Mouse (Mus musculus): ENCODE data around the gene Fads3.

Gene Fads3

DNA sequence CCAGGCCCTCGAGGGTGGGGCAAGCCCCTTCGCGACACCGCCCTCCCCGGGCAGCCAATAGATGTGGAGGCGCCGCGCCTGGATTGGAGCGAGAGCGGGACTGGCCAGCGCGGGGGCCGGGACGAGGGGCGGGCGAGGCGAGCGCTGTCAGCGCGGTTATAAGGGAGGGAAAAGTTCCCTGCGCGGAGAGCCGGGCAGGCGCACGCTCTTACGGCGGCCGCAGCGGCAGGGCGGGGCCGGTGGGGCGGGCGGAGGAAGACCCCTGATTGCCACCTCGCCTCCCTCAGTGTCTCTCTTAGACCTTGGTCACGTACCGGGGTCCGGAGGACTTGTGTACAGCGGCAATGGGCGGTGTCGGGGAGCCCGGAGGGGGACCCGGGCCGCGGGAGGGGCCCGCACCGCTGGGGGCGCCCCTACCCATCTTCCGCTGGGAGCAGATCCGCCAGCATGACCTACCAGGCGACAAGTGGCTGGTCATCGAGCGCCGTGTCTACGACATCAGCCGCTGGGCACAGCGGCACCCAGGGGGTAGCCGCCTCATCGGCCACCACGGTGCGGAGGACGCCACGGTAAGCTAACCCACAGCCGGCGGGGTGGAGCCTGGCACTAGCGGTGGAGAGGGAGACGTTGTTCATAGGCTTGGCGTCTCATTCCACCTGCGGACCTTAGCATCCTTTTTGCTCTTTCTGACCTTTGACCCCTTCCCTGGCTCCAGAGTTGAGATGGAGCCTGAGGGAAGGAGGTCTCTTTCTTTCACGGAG, at the start of gene Fads3:
Gene Fads3, plus strand, starts transcription at position 182 of the 761 bp plus-strand sequence.
- peak; percentile 33 to 46 for DNase-seq

DNA sequence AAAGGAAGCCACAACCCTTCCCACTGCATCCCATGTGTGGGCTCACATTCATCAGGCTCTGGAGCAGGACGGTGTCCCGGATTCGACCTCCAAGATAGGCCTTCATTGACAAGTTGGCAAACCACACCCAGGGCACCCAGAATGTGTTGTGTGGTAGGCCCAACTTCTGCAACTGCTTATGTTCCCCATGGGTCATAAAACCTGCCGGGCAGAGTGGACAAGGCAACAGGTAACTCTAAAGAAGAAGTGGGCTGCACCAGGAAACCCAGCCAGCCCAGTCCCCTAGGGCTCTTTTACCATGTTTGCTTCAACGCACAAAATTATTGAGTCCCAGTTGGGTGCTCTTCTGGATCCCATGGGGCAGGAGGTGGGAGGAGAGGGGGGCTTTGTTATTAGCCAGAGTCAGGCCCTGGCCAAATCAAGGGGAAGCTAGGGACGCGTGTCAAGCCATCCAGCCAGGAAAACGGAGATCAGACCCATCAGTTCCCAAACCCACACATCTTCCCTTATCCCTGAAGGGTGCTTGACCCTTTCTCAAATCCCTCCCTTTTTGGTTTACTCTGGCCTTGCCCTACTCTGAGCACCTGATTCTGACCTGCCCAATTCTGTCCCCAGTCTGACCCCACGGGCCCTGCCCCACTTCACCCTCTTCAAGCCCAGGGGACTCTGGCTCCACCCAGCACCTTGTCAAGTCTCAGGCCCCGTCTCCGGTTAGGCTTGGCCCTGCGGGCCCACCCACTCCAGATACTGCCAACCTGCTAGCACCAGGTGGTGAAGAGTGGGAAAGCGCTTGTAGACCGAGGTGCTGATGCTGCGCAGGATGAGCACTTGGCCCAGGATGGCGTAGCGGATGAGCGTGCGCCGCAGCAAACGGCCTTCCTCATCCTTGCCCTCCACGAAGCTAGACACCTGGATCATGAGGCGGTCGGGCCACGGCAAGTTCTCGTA, 49.1 kb upstream of the Fads3 start:
- no peak for DNase-seq

DNA sequence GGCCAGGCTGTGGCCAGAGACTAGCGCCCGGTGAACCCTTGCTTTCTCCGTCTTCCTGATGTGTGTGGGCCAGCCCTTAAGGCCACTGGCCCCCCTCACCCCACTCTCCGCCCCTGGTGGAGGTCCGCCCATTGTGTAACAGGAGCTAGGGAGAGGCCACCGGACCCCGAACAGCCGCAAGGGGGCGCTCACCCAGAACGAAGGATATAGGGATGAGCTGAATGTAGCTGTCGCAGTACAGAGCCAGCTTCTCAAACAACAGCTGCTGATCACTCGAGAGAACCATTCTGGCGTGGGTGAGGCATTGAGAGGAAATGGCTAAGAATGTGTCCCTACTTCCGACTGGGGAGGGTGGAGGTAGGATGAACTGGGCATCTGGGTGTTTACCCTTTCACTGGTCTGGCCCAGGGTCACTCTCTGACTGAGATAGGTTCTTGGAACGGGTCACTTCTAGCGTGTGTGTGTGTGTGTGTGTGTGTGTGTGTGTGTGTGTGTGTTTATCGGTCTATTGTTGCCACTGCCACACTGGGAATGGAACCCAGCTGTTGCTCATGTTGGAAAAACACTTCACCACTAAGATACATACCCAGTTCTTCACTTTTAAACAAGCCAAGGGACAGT, 48.2 kb upstream of the Fads3 start:
- DNase-seq, result peak; percentile 57 to 79

DNA sequence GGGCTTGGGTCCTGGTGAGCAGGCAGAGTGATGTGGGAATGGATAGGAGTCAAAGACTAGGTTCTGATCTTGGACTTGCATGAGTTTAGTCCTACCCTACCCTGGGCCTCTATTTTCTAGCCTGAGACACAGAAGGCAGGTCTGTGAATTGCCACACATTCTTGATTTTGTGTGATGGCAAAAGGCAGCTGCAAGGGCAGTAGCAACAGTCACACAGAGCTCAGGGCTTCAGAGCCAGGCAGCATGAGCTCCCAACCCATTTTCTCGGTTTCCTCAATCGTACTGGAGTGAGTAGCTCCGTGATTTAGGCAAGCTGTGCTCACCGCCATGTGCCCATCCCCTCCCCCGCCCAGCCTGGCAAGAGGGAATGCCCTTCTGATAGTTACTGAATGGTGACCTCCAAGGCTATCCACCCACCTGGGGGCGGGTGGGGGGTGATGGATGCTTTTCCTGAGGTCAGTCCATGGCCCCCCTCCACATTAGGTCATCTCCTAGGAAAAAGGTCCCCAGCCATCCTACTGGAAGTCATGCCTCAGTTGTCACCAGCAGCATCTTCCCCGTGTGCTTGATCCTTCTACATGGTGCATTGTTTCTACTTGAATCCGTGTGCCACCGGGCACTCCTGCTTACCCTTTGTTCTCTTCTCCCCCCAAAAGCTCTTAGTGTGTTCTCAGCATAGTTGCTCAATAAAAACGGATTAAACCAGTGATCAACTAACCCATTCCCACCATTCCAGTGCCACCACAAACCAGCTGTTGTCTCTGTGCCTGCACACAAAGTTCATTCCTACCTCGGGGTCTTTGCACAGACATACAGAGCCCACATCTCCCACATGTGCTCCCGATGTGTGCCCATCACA, 43.9 kb upstream of the Fads3 start:
- no peak for DNase-seq

DNA sequence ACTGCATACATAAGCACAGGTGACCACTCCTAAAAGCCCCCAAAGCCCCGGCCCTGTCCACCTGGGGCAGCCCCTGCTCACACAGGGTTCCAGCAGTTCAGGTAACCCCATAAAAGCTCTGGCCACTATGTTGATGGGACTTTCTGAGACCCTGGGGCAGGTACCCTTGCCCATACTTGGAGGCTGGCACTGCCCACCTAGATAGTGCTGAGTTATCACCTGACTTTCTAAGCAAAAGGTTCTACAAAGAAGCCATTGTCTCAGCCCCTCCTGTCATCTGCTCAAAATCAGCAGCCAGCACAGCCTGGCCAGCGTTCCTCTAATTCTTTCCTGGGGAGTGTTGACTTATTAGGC, 43.3 kb upstream of the Fads3 start:
- DNase-seq, result no peak

DNA sequence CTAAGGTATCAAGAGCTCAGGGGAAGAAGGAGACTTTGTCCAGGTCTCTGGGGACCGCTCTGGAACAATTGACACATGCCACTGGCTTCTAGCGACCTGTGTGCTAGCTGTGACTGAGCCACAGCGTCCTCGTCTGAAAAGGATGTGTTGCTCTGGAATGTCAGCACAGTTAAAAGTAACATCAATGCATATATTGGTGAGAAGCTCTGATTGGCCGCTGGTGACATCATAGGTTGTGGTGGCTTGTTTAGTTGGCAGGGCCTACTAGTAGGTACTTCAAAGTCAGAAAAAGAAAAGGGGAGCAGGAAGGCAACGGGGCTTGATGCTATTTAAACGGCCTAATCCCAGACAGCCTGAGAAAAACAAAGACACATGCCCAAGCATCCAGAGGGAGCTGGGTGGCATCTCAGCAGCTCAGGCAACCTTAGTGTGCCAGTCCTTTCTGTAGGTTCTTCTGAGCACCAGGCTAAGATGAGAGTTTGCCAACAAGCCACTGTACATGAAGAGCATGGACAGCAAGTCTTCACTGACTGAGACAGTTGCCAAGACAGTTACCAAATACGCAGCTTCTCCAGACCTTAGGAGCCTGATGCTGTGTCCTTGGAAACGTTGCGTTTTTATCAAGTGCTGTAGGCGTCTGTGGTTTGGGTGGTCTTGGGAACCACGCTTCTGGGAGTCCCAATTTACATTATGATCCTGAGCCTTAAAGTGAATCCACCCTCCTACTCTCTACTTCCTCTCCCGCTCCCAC, 42.5 kb upstream of the Fads3 start:
- no peak for DNase-seq

DNA sequence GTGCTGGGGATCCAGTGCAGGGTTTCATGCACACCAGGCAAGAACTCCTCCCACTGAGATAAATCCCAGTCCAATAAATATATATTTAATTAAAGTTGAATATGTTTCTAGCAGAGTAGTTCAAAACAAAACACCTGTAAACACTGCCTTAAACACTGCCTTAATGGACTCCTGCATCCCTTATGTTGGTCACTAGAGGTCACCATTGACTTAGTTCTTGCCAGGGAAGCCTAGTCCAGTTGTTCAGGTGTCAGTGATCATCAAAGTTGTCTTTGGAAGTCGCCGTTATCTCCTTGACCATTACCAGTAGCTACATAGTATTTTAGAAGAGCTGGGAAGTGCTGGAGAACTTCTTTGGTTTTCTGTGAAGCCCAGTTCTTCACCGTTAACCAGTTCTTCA, 41.0 kb upstream of the Fads3 start:
- no peak for DNase-seq

DNA sequence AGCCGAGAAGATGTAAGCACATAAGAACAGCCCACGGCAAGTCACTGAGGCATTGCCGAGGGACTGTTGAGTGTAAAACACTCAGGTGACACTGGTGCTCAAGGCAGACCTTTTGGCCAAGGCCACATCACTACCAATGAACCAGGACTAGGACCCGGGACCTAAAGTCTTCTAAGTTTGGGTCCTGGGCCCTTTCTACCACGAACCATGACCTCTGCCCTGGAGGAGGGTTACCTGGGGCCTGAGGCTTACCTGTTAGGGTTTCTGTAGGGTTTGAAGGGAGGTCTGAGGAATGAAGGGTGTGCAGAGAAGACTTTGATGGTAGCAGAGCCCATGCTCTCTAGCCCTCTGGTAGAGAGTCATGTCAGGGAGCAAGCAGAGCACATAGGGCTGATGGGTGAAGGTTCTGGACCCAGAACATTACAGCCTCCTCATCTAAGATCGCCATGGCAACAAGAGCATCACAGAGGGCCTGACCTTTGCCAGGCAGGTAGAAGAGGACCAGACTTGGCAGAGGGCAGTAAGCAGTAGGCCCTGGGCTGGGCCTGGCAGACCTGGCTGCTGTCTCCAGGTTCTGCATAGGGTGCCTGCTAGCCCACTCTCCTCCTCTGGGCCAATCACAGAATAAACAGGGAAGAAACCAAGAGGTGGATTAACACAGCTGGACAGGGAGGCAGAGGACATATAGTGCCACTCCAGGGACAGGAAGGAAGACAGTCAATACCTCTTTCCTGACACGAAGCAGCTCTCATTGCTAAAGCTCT, 40.0 kb upstream of the Fads3 start, which contains the start of the genes Best1 and Rab3il1:
Gene Best1, minus strand, starts transcription at position 428 of the 764 bp plus-strand sequence.
Gene Rab3il1, plus strand, starts transcription at position 464 of the 764 bp plus-strand sequence.
- no peak for DNase-seq

DNA sequence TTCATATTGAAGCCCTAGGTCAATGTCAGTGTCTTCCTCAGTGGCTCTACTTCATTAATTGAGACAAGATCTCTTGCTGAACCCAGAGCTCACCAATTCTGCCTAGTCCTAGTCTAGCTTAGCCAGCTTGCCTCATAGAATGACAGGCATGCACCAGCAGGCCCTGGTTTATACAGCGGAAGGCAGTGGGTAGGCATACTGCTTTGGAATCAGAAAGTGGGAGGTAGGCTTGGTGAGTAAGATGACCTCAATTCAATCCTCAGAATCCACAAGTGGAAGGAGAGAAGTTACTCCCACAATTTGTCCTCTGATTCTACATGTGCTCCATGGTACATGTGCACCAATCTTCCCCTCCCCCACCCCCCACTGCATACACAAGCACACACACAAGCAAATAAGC, 37.7 kb upstream of the Fads3 start:
- no peak for DNase-seq

DNA sequence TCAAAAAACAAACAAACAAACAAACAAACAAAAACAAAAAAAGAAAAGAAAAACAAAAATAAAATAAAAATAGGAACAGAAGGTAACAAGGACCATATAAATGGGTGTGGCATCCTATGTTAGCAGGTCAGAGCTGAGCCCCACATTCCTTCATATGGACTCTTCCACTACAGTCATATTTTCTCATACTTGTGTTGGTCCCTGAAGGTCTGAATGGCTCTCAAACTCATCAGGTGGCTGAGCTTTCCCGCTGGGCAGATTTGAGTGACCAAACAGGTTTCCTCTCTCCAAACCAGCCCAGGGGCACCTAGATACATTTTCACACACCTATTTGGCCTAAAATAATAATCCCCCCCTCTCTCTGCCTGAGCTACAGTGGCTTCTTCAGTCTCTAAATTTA, 30.0 kb upstream of the Fads3 start:
- DNase-seq, result no peak

DNA sequence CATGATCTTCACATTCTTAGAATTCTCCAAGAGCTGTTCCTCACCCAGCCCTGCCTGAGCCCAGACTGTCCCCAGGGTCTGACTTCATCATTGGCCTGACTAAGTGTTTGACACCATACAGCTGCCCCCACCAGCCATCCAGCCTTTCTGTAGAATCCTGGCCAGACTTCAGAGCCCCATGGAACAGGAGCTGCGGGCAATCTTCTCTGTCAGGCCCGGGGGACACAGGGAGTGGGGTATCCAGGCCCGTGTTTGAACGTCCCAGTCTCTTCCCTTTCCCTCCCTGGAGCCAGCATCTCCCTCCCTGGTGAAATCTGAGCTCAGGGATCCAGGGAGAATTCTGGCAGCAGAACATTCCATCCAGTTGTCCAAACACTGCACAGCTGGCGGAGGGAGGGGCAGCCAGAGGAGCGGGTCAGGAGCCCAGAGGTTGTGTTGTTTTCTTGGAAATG, 28.5 kb upstream of the Fads3 start:
- no peak for DNase-seq

DNA sequence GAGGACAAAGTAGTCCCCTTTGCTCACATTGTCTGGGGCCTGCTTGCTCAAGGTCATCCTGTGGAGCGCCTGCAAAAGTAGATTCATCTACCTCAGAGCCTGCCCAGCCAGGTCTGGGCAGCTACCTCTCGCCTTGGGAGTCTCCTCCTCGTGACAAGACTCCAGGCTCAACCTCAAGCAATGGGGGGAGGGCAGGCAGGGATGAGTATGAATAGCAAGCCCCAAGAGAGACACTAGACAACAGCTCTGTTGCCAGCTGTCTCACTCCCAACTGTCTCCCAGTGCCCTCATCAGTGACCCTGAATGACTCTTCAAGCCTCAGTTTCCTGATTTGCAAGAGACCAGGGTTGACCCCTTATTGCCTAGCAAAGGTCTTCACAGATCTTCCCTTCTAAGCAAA, 28.0 kb upstream of the Fads3 start:
- no peak for DNase-seq

DNA sequence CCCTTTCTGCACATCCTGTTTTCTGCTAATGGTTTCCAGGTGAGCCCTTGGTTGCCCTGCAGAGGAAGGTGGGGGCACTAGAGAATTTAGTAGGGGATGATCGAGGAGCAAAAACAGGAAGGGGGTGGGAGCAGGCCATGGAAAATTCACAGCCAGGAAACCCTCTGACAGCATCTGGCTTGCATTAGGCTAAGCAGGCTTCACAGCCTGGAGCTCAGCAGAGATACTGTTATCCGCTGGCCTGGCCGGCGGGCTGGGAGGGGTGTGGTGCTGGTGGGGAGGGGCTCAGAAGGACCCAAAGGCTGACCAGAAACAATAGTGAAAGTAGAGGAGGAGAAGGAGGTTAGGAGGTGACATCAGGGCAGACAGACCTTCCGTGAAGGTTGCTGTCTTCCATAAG, 27.5 kb upstream of the Fads3 start:
- DNase-seq, result no peak

DNA sequence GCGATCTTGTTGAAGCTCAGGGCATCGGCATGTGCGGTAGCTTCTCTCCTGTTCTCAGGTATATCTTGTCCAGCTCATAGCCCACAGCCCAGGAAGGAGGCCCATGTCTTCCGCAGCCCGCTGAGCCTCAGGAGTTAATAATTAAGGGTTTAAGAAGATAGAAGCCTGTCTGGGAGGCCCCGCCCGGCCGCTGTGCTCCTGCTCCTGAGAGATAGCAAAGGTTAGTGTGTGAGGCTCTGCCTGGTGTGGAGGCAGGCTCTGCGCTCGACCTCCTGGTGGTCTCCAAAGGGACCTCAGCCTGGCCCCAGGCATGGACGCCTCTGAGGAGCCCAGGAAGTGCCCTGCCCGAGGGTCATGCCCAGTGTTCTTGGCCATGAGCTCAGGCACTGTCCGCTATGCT, 26.5 kb upstream of the Fads3 start:
- DNase-seq, result no peak

DNA sequence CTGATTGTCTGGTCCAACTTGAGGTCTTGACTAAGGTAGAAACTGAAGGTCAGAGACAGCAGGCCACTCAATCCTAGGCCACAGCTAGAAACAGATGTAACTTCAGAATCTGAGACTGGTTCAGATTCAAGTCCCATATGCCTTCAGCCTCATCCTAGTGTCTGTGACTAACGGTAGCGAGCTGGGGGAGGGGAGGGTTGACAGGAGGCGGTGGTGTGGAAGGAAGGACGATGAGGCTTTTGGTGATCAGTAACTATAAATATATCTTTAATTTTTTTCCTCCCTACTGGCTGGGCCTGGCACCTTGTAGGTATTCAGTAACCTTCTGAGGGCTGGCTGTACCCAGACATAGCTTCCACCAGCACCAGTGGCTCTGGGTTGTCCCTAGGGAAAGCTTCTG, 25.9 kb upstream of the Fads3 start:
- DNase-seq, result no peak

DNA sequence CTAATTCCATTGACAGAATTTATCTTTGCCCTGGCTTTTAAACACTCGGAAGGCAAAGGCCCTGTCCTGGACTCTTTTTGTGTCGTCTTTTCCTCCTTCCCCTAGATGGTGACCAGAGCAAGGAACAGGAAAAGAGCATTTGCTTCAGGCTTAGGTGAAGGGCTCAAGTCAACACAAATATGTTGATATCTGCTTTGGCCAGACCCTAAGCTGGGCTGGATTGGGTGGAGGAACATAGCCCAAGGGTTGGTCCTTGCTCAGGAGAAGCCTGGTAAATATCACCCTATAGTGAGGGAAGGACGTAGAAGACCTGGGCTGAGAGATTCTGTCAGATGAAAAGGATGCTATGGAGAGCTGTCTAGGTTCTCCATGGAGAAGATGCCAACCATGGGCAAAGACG, 25.2 kb upstream of the Fads3 start:
- DNase-seq, result no peak

DNA sequence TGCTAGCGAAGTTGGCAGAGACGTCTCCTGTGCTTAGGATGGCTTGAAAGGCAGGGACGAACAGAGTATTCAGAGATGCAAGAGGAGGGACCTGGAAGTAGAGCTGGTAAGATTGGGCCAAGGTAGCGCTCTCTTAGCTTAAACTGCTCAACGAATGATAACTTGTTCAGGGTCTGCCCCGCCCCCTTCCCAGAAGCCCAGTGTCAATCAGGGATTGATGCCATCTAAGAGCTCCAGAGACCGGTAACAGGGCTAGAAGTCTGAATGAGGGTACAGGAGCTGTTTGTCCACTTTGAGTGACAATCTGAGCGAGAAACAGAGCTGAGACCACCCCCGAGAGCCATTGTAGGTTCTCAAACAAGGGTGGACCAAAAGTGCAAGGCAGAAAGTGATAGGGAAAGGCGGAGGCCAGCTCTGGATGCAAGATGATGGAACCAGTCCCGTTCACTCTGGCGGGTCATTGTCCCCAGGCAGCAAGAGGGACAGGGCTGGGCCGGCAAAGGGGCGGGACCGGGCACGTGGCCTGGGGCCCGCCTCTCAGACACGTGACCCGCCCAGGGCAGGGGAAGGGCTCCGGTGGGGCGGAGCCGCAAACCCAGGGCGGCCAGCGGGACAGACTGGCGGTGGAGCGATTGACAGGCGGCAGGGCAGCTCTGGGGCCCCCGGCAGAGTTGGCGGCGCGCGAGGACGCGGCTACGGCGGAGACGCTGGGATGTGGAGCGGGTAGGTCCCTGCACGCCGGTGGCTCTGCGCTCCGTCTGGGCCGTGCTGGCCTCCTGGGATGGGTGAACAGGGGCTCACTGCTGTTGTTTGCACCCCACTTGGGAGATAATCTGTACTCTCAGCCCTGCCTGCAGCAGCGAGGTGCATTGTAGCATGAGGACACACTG, 23.5 kb upstream of the Fads3 start:
- peak; percentile 73 to 77 for DNase-seq

DNA sequence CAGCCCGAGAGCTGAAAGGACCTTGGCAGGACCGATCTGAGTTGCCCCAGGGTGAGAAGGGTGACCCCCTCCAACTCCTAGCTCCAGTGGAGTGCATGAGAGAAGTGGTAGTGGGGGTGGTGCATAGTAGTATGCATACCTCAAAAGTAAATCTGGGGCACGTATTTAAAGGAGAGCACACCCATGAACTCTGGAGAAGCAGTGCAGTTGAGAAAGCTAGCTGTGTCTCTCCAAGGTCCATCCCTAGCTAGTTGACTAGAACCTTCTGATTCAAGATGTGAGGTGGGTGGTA, 22.9 kb upstream of the Fads3 start:
- no peak for DNase-seq

DNA sequence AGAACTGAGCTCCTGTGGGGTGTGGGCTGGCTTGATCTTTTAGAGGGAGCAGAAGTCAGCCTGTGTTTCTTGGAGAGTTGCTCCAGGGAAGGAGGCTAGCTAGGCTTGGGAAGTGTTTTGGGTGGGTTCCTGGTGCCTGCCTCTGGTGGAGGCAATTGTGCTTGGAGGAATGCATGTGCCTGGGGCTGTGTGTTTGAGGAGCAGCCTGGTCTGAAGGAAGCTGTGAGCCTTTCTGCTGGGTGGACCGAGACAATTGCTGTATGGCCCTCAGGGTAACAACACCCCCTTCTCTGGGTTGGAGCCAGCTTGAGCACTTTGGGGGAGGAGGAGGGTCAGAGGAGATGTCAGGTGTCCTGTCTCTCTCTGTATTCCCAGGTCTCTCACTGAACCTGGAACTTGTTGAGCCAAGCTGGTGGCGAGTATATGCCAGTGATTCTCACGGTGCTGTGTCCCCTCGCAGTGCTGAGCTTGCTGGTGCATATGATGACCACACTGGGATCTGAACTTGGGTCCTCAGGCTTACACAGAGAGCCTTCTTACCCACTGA, 22.1 kb upstream of the Fads3 start:
- no peak for DNase-seq

DNA sequence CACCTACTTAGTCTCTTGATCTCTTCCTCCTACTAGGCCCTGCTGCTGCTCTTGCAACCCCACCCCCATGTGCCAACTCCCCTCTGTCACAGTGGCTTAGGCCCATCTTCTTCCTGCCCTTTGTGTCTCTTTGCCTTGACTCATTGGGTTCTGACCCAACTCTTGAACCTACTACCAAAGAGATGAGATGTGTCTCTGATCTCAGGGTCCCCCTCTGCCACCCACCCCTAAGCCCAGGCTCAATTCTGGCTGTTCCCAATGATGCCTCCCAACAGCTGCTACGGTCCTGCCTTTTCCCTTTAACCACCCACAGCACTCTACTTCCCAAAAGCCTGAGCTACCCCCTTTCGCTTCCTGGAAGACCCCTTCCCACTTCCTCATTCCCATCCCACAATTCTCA, 19.4 kb upstream of the Fads3 start:
- DNase-seq, result no peak
